Mouse (Mus musculus) C2C12 (cell line): Measurements from ENCODE around the gene Oip5.

ENCODE experiments used
- CEBPB ChIP-seq: IDR thresholded peaks from one replicate; pipeline ENCODE4 v1.6.1; 2011; ENCODE audit warnings: low read depth, mild to moderate bottlenecking, control low read depth, moderate library complexity
- CTCF ChIP-seq: IDR thresholded peaks from one replicate; pipeline ENCODE4 v1.5.1; 2011; ENCODE audit not compliant: control insufficient read depth, insufficient read depth, insufficient read length
- MAX ChIP-seq: IDR thresholded peaks from one replicate; pipeline ENCODE4 v1.6.1; 2011; ENCODE audit warnings: mild to moderate bottlenecking, control low read depth
- MYOD1 ChIP-seq: IDR thresholded peaks from one replicate; pipeline ENCODE4 v1.6.1; 2011; ENCODE audit warnings: low read depth; ENCODE audit not compliant: control insufficient read depth, insufficient read length
- MYOG ChIP-seq: IDR thresholded peaks from one replicate; pipeline ENCODE4 v1.6.1; 2011; ENCODE audit not compliant: control insufficient read depth, insufficient read length; ENCODE audit errors: extremely low read depth
- USF1 ChIP-seq: IDR thresholded peaks from one replicate; pipeline ENCODE4 v1.6.1; 2011; ENCODE audit warnings: low read depth, mild to moderate bottlenecking, control low read depth, moderate library complexity

DNA sequence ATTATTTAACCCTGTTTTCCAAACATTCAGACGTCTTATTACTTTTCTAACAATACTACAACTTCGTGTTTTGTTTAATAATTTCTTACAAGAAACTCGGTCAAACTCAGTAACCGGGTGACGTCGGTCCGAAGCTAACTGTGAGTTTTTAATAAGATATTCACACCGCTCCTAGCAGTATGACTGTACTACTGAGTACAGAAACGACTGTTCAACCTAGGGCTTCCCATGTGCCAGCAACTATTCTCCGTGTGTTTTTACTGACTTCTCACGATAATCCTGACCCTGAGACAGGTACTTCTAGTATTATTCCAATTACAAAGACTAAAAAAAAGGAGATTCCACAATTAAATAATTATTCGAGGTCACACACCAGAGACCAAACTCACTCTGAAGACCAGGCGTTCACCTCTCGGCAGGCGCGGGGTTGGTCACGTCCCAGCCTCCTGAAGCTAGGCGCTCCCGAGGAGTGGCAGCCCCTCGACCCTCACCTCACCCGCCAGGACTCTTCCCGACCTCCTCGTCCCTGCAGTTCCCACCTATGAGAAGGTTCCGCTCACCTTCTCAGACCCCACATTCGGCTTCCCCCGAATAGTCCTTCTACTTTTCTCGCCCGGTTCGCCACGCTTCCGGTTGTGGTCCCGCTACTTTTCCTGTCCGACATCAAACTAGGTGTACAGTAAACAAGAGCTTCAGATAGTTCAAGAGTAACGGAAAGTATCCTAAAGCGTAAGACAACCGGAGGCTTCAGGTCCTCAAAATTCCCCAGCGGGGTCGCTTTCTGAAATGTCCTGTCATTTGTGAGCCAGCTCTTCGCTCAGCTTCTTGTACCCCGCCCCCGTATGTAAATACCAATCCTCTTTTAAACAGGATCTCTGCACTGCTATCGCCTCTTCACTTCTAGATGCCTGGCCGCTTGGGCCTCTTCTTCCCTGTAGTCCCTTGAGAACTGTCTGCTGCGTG, 44.2 kb upstream of the Oip5 start, which contains the start of gene Ndufaf1:
- TF ChIP-seq USF1 (no peak), MYOG (no peak), CTCF (no peak), CEBPB (no peak), MYOD1 (no peak), MAX (no peak)
